Mouse (Mus musculus) midbrain, embryonic 13.5 days (tissue): ENCODE results near the gene B3gnt7. TPM values are rescaled to one million over a fixed set of nuclear protein-coding genes. Genes with fewer than 3 reads are reported as not detected.
A peak's percentile ranks its signal among the peaks of the same experiment; 100 is the strongest.

Experiments
- ATAC-seq: fragments of 200-750 bp; cut with Nextera tagmentation; 2 replicates; pipeline ENCODE4 v1.8.0; 2017; ENCODE audit warnings: mild to moderate bottlenecking, moderate TSS enrichment, moderate library complexity
- H3K27ac ChIP-seq: fragments of 300-500 bp; sonication (generic); 2 replicates; pipeline ENCODE4 v1.5.1; 2015; ENCODE audit warnings: inconsistent platforms, mild to moderate bottlenecking, moderate library complexity
- H3K27me3 ChIP-seq: fragments of 300-500 bp; sonication (generic); 2 replicates; pipeline ENCODE4 v1.6.1; 2015; ENCODE audit warnings: mild to moderate bottlenecking, inconsistent platforms
- H3K36me3 ChIP-seq: fragments of 300-500 bp; sonication (generic); 2 replicates; pipeline ENCODE4 v1.6.1; 2015; ENCODE audit warnings: mild to moderate bottlenecking, inconsistent platforms
- H3K4me1 ChIP-seq: fragments of 300-500 bp; sonication (generic); replicated peaks from 2 replicates; pipeline ENCODE4 v1.6.1; 2015; ENCODE audit warnings: inconsistent platforms
- H3K4me2 ChIP-seq: fragments of 300-500 bp; sonication (generic); replicated peaks from 2 replicates; pipeline ENCODE4 v1.6.1; 2015; ENCODE audit warnings: moderate library complexity, mild to moderate bottlenecking, inconsistent platforms
- H3K4me3 ChIP-seq: fragments of 300-500 bp; sonication (generic); replicated peaks from 2 replicates; pipeline ENCODE4 v1.5.1; 2015; ENCODE audit warnings: mild to moderate bottlenecking, inconsistent platforms
- H3K9ac ChIP-seq: fragments of 300-500 bp; sonication (generic); replicated peaks from 2 replicates; pipeline ENCODE4 v1.6.1; 2015; ENCODE audit warnings: mild to moderate bottlenecking, inconsistent platforms
- H3K9me3 ChIP-seq: fragments of 300-500 bp; sonication (generic); 2 replicates; pipeline ENCODE4 v1.6.1; 2016; ENCODE audit warnings: mild to moderate bottlenecking, inconsistent platforms
- WGBS: fragments of 180-500 bp; shearing (Covaris S2); methylation state at CpG from one replicate; pipeline ENCODE4 v1.1.7; 2015; 5-methylcytosine and 5-hydroxymethylcytosine counted together
- polyA plus RNA-seq: library from polyadenylated mRNA; unstranded; fragments of >200 nt; fragmentation: Nextera tagmentation; extraction: Ambion mirVana; gene quantifications from 2 replicates; pipeline ENCODE4 v1.2.1, GENCODE M21; 2015

The B3gnt7 gene
- polyA plus RNA-seq: 2.6 and 2.7 TPM in 2 replicates

- peak within 1 kb of the TSS; percentile 66 for H3K9ac ChIP-seq
- peaks cover 17% of the 10 kb centered on the region for H3K4me1 ChIP-seq
- H3K27me3 ChIP-seq: peaks cover 58% of the 10 kb centered on the region
- 21% methylated on average over 6 of the region's 6 CpGs for WGBS
- no peak within 1 kb of the TSS for H3K27ac ChIP-seq
- no peak for ATAC-seq
- H3K4me3 ChIP-seq: peak within 1 kb of the TSS; percentile 56
- no peaks in the 10 kb centered on the region for H3K36me3 ChIP-seq
- no peaks in the 10 kb centered on the region for H3K9me3 ChIP-seq
- H3K4me2 ChIP-seq: peak within 1 kb of the TSS; percentile 99
Observed at GRCm38 (mm10) chr1:86302532-86302931, at the start of gene B3gnt7. Gene B3gnt7 (plus strand): TSS chr1:86302832.

DNA sequence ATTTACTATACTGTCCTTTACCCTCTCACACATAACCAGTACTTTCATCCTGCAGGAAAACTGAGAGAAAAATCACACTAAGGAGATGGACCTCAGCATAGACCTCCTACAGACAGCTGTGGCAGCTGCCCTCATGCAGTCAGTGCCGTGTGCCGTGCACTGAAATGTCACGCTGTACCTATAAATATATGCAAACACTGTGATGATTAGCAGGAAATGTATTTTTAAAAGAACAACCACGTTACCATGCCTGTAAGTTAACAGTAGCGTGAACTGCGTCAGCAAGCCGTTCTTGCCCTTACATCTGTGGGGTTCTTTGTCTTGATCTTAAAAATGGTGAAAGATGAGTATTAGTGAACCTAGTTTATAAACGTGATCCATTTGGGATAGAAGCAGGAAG is 49.2 kb upstream of the B3gnt7 start:
- ATAC-seq: no peak
- 93% methylated on average over 8 of the region's 8 CpGs for WGBS
- Histone ChIP-seq H3K9ac (no peak overlapping the region), H3K4me3 (no peak overlapping the region), H3K9me3 (no peaks in the 10 kb centered on the region), H3K4me2 (no peak overlapping the region), H3K4me1 (no peaks in the 10 kb centered on the region), H3K27me3 (no peaks in the 10 kb centered on the region), H3K27ac (no peak overlapping the region), H3K36me3 (peaks cover 58% of the 10 kb centered on the region)

DNA sequence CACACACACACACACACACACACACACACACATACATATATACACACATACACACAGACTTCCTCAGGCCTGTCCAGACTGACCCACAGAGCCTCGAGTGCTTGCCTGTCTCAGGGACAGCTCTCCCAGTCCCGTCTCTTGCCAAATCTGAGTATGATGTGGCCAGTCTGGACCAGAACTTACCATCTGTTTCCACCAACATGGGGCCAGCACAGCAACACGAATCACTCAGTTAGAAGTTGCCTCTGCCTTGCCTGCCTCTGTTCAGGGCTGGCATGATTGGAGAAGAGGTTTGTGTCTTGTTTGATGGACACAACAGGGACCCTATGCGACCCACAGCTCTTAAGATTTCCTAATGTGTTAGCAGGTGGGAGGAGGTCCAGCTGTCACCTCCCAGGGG is 46.3 kb upstream of the B3gnt7 start:
- no peak overlapping the region for H3K27ac ChIP-seq
- H3K4me3 ChIP-seq: no peak overlapping the region
- H3K4me2 ChIP-seq: no peak overlapping the region
- H3K36me3 ChIP-seq: peaks cover 37% of the 10 kb centered on the region
- ATAC-seq: no peak
- no peaks in the 10 kb centered on the region for H3K27me3 ChIP-seq
- no peaks in the 10 kb centered on the region for H3K9me3 ChIP-seq
- H3K4me1 ChIP-seq: no peaks in the 10 kb centered on the region
- no peak overlapping the region for H3K9ac ChIP-seq
- WGBS: 80% methylated on average over 4 of the region's 4 CpGs

DNA sequence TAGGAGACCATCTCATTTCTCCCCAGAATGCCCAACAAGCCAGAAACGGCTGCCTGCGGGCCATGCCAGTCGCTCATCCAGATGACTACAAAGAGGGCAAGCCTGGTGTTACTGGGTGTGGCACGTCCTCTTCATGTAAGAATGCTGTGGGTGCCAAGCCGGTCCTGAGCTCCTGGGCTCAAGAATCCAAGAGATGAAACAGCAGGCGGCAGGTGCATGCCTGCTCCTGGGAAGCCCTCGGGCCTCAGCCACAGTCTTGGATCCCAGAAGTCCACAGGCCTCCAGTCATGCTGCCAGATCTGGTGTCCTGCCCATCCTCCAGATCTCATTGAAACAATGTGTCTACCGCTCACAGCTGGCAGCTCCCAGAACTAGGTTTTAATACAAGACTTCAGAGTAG is 45.4 kb upstream of the B3gnt7 start:
- no peaks in the 10 kb centered on the region for H3K4me1 ChIP-seq
- no peak overlapping the region for H3K9ac ChIP-seq
- H3K9me3 ChIP-seq: no peaks in the 10 kb centered on the region
- no peaks in the 10 kb centered on the region for H3K27me3 ChIP-seq
- ATAC-seq: no peak
- WGBS: 91% methylated on average over 8 of the region's 8 CpGs
- H3K4me3 ChIP-seq: no peak overlapping the region
- H3K4me2 ChIP-seq: no peak overlapping the region
- H3K27ac ChIP-seq: no peak overlapping the region
- H3K36me3 ChIP-seq: peaks cover 37% of the 10 kb centered on the region

DNA sequence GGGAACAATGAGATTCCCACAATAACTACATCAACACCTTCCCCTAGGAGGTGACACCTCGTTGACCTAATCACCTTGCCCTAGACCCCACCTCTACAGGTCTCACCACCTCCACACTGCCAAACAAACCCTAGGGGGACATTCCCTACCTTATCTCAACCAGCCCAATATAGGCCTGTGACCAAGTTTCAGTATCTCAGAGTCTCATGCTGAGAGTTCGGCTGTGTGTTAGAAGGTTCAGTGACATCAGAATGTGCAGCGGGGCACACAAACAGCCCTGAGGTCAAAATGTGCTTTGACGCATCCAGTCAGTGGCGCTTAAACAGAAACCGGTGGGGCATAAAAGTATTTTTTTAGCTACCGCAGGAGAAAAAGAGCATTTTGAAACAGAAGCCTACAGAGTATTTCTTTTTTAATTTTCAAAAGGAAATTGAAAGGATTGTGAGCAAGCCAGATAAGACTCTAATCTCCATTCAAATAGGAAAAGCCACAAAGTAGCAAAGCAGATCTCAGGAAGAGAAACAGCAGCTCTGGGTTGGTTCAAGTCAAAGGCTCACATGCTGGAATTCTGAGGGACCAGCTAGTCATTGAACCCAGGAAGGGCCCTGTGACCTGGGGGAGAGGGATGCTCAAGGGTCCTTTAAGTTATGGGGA is 44.3 kb upstream of the B3gnt7 start:
- H3K36me3 ChIP-seq: peaks cover 32% of the 10 kb centered on the region
- 69% methylated on average over 7 of the region's 7 CpGs for WGBS
- ATAC-seq: no peak
- H3K27me3 ChIP-seq: no peaks in the 10 kb centered on the region
- H3K4me1 ChIP-seq: no peaks in the 10 kb centered on the region
- H3K4me2 ChIP-seq: no peak overlapping the region
- H3K4me3 ChIP-seq: no peak overlapping the region
- no peak overlapping the region for H3K27ac ChIP-seq
- no peaks in the 10 kb centered on the region for H3K9me3 ChIP-seq
- no peak overlapping the region for H3K9ac ChIP-seq

DNA sequence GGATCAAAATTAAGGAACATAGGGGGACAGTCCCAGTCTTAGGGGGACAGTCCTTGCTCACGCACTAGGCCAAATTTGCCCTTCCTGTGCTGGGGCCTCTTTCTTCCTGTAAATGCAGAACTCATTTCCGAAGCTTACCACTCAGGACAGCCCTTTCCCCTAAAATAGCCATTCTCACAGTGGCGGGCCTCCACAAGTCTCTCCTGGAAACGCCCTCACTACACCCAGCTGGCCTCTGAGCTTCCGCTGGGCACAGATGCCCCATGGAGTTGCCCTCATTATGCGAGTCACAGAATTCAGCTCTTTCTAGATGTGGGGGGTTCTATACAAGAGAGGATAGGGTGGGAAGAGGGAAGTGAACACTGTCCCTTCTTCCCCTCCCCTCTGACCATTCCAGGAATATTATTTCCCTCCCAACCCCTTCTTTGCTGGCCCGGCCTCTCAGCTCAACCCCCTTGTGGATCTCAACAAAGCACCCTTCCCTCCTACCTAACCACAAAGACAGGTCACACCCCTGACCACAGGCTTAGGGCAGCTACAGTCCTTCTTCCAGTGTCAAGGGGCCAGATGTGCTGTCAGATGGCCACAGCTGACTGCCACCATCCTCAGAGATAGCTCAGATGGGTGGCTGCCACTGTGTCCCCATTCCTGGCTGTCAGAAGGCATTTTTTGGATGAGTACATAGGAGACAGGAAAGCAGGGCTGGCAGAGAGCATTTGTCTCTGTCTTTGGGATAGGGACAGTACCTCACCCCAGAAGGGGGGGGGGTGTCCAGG is 38.9 kb upstream of the B3gnt7 start:
- H3K9ac ChIP-seq: no peak overlapping the region
- no peaks in the 10 kb centered on the region for H3K36me3 ChIP-seq
- no peaks in the 10 kb centered on the region for H3K27me3 ChIP-seq
- ATAC-seq: no peak
- H3K9me3 ChIP-seq: no peaks in the 10 kb centered on the region
- H3K4me3 ChIP-seq: no peak overlapping the region
- no peak overlapping the region for H3K4me2 ChIP-seq
- no peaks in the 10 kb centered on the region for H3K4me1 ChIP-seq
- H3K27ac ChIP-seq: no peak overlapping the region
- whole genome bisulfite sequencing: 56% methylated on average over 7 of the region's 7 CpGs

- no peaks in the 10 kb centered on the region for H3K27me3 ChIP-seq
- no peak overlapping the region for H3K4me2 ChIP-seq
- no peak overlapping the region for H3K27ac ChIP-seq
- H3K9me3 ChIP-seq: no peaks in the 10 kb centered on the region
- ATAC-seq: no peak
- 81% methylated on average over 3 of the region's 3 CpGs for WGBS
- no peak overlapping the region for H3K4me3 ChIP-seq
- H3K36me3 ChIP-seq: no peaks in the 10 kb centered on the region
- no peaks in the 10 kb centered on the region for H3K4me1 ChIP-seq
- H3K9ac ChIP-seq: no peak overlapping the region
Observed at GRCm38 (mm10) chr1:86265060-86265459, 37.6 kb upstream of the B3gnt7 start.

DNA sequence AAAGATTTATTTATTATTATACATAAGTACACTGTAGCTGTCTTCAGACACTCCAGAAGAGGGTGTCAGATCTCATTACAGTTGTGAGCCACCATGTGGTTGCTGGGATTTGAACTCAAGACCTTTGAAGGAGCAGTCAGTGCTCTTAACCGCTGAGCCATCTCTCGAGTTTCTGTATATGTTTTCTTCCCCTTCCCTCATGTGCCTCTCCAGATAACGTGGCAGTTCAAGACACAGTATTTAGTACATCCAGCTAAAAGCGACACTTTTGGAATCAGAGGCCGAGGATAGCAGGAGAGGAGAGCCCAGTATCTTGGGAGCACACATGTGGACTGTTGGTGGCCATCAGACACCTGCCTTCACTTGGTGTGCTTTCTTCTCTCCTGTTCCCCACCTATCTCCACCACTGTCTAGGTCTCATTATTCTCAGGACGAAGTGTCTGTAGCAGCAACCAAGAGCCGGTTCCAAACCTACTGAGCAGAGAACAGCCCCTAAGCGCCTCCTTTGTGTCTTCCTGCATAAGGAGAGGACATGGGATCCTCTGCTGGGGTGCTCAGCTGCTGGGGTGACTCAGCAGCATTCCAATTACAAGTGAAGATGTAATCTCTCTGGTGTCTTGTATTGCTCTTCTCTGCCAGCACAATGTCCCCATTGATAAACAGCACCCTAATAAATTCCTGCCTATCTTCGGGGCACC is 34.0 kb upstream of the B3gnt7 start:
- no peak overlapping the region for H3K4me2 ChIP-seq
- H3K9ac ChIP-seq: no peak overlapping the region
- H3K4me3 ChIP-seq: no peak overlapping the region
- WGBS: 92% methylated on average over 9 of the region's 9 CpGs
- no peaks in the 10 kb centered on the region for H3K9me3 ChIP-seq
- no peaks in the 10 kb centered on the region for H3K27me3 ChIP-seq
- no peak for ATAC-seq
- H3K27ac ChIP-seq: no peak overlapping the region
- H3K36me3 ChIP-seq: no peaks in the 10 kb centered on the region
- H3K4me1 ChIP-seq: no peaks in the 10 kb centered on the region

GRCm38 (mm10) chr1:86269190-86269508 is 33.5 kb upstream of the B3gnt7 start:
- Histone ChIP-seq H3K27ac (no peak overlapping the region), H3K4me1 (no peaks in the 10 kb centered on the region), H3K27me3 (no peaks in the 10 kb centered on the region), H3K9ac (no peak overlapping the region), H3K4me3 (no peak overlapping the region), H3K9me3 (no peaks in the 10 kb centered on the region), H3K36me3 (no peaks in the 10 kb centered on the region), H3K4me2 (no peak overlapping the region)
- 95% methylated on average over 4 of the region's 4 CpGs for WGBS
- ATAC-seq: no peak; the same call in 1 of the 2 replicates

DNA sequence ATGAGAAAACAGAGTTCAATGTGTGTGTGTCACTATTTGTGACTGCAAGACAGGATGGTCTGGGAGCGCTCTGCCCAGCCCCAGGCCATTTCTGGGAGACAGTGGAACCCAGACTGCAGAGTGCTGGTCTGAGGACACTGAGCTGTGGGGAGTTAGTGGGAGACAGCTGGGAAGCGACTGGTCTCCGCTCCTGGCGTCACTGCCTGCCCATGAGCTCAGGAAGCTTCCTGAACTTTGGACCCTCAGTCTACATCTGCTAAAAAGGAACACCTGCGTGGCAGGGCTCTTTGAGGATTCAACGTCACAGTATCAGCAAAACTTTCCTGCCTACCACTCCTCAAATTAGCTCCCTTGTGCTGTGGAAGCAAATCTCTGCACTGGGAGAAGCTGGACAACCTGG is 30.9 kb upstream of the B3gnt7 start:
- Histone ChIP-seq H3K4me3 (no peak overlapping the region), H3K36me3 (no peaks in the 10 kb centered on the region), H3K9me3 (no peaks in the 10 kb centered on the region), H3K4me2 (no peak overlapping the region), H3K4me1 (no peaks in the 10 kb centered on the region), H3K9ac (no peak overlapping the region), H3K27ac (no peak overlapping the region), H3K27me3 (no peaks in the 10 kb centered on the region)
- no peak for ATAC-seq
- 88% methylated on average over 6 of the region's 6 CpGs for WGBS

- no peak overlapping the region for H3K4me2 ChIP-seq
Observed at GRCm38 (mm10) chr1:86277055-86277454, 25.6 kb upstream of the B3gnt7 start.

GRCm38 (mm10) chr1:86281781-86282536 is 20.7 kb upstream of the B3gnt7 start:
- no peaks in the 10 kb centered on the region for H3K27me3 ChIP-seq
- H3K4me1 ChIP-seq: no peaks in the 10 kb centered on the region
- no peak for ATAC-seq
- H3K9ac ChIP-seq: no peak overlapping the region
- no peaks in the 10 kb centered on the region for H3K36me3 ChIP-seq
- no peak overlapping the region for H3K4me2 ChIP-seq
- no peak overlapping the region for H3K4me3 ChIP-seq
- H3K9me3 ChIP-seq: no peaks in the 10 kb centered on the region
- H3K27ac ChIP-seq: no peak overlapping the region
- 90% methylated on average over 11 of the region's 11 CpGs for WGBS

More at GRCm38 (mm10) chr1:86277055-86277454, 25.6 kb upstream of the B3gnt7 start:
- no peak overlapping the region for H3K27ac ChIP-seq
- H3K4me3 ChIP-seq: no peak overlapping the region
- H3K9ac ChIP-seq: no peak overlapping the region
- 91% methylated on average over 5 of the region's 5 CpGs for WGBS
- no peaks in the 10 kb centered on the region for H3K27me3 ChIP-seq
- ATAC-seq: no peak
- no peaks in the 10 kb centered on the region for H3K4me1 ChIP-seq
- no peaks in the 10 kb centered on the region for H3K9me3 ChIP-seq
- no peaks in the 10 kb centered on the region for H3K36me3 ChIP-seq
